Mouse (Mus musculus) stomach, embryonic 14.5 days (tissue): ENCODE data around the gene Irak3. TPM values are rescaled to one million over a fixed set of nuclear protein-coding genes. Genes with fewer than 3 reads are reported as not detected.
A peak's percentile ranks its signal among the peaks of the same experiment; 100 is the strongest.
"Not testable (repeated sequence)": the region's sequence is repeated elsewhere in the genome, so short reads cannot be mapped to it uniquely, and the experiment has no call there.

Experiments
- ATAC-seq: fragments of 200-750 bp; cut with Nextera tagmentation; 2 replicates; pipeline ENCODE4 v1.8.0; 2017; ENCODE audit warnings: low read depth, moderate TSS enrichment; ENCODE audit not compliant: insufficient number of reproducible peaks, insufficient read depth, low FRiP score
- H3K27ac ChIP-seq: fragments of 300-500 bp; sonication (generic); 2 replicates; pipeline ENCODE4 v1.5.1; 2014; ENCODE audit warnings: mild to moderate bottlenecking, low read length, moderate library complexity, mixed read lengths
- H3K27me3 ChIP-seq: fragments of 300-500 bp; sonication (generic); 2 replicates; pipeline ENCODE4 v1.6.1; 2014; ENCODE audit warnings: low read length, control low read depth, mixed read lengths; ENCODE audit not compliant: control insufficient read depth, insufficient read depth
- H3K36me3 ChIP-seq: fragments of 300-500 bp; sonication (generic); 2 replicates; pipeline ENCODE4 v1.6.1; 2014; ENCODE audit warnings: mild to moderate bottlenecking, control low read depth, low read length, moderate library complexity, mixed read lengths; ENCODE audit not compliant: control insufficient read depth, insufficient read depth
- H3K4me1 ChIP-seq: fragments of 300-500 bp; sonication (generic); 2 replicates; pipeline ENCODE4 v1.6.1; 2014; ENCODE audit warnings: low read length, control low read depth, mixed read lengths; ENCODE audit not compliant: control insufficient read depth, insufficient read depth
- H3K4me2 ChIP-seq: fragments of 300-500 bp; sonication (generic); replicated peaks from 2 replicates; pipeline ENCODE4 v1.6.1; 2014; ENCODE audit warnings: low read depth, low read length, control low read depth
- H3K4me3 ChIP-seq: fragments of 300-500 bp; sonication (generic); 2 replicates; pipeline ENCODE4 v1.5.1; 2014; ENCODE audit warnings: low read depth, low read length, control low read depth
- H3K9ac ChIP-seq: fragments of 300-500 bp; sonication (generic); replicated peaks from 2 replicates; pipeline ENCODE4 v1.6.1; 2014; ENCODE audit warnings: low read depth, mild to moderate bottlenecking, control low read depth, low read length, moderate library complexity, mixed read lengths
- H3K9me3 ChIP-seq: fragments of 300-500 bp; sonication (generic); 2 replicates; pipeline ENCODE4 v1.6.1; 2016; ENCODE audit warnings: low read depth, low read length, control low read depth; ENCODE audit not compliant: control insufficient read depth
- WGBS: fragments of 180-500 bp; shearing (Covaris S2); extraction: QIAGEN DNeasy Blood & Tissue Kit; methylation state at CpG from one replicate; pipeline ENCODE4 v1.1.7; 2014; 5-methylcytosine and 5-hydroxymethylcytosine counted together
- polyA plus RNA-seq: library from polyadenylated mRNA; unstranded; fragments of >200 nt; fragmentation: Nextera tagmentation; extraction: Ambion mirVana; gene quantifications from 2 replicates; pipeline ENCODE4 v1.2.1, GENCODE M21; 2014

Gene Irak3
- polyA plus RNA-seq, 1 experiment from 2014 or later: 0.75 TPM

- no peak overlapping the region for H3K9ac ChIP-seq
- peaks cover 10% of the 10 kb centered on the region for H3K36me3 ChIP-seq
- peak overlapping the region; percentile 23; the same call in 1 of the 2 replicates for H3K4me2 ChIP-seq
- no peak overlapping the region for H3K27ac ChIP-seq
- no peaks in the 10 kb centered on the region for H3K27me3 ChIP-seq
- WGBS: 27% methylated on average over 18 of the region's 18 CpGs
- ATAC-seq: peak; percentile 38; the same call in 1 of the 2 replicates
- H3K4me3 ChIP-seq: no peak overlapping the region
- no peaks in the 10 kb centered on the region for H3K9me3 ChIP-seq
- no peaks in the 10 kb centered on the region for H3K4me1 ChIP-seq
Observed at GRCm38 (mm10) chr10:120233655-120234367, 31.9 kb upstream of the Irak3 start.

- no peaks in the 10 kb centered on the region for H3K9me3 ChIP-seq
- 35% methylated on average over 5 of the region's 5 CpGs for WGBS
- H3K4me3 ChIP-seq: no peak overlapping the region
- no peak overlapping the region for H3K27ac ChIP-seq
- no peaks in the 10 kb centered on the region for H3K27me3 ChIP-seq
- no peak overlapping the region for H3K4me2 ChIP-seq
- H3K4me1 ChIP-seq: peaks cover 10% of the 10 kb centered on the region; the same call in 1 of the 2 replicates
- no peak for ATAC-seq
- H3K36me3 ChIP-seq: peaks cover 10% of the 10 kb centered on the region
- H3K9ac ChIP-seq: no peak overlapping the region
Observed at GRCm38 (mm10) chr10:120231718-120232117, 29.8 kb upstream of the Irak3 start.

GRCm38 (mm10) chr10:120226871-120227661 is 25.1 kb upstream of the Irak3 start, which contains the start of gene Llph:
Gene Llph (plus strand): TSS chr10:120227070.
- ATAC-seq: peak; percentile 89
- Histone ChIP-seq H3K9ac (peak within 1 kb of the TSS; percentile 90), H3K9me3 (no peaks in the 10 kb centered on the region), H3K27me3 (no peaks in the 10 kb centered on the region), H3K4me1 (peaks cover 10% of the 10 kb centered on the region; the same call in 1 of the 2 replicates), H3K4me2 (peak within 1 kb of the TSS; percentile 97), H3K36me3 (peaks cover 10% of the 10 kb centered on the region), H3K4me3 (peak within 1 kb of the TSS; percentile 98), H3K27ac (peak within 1 kb of the TSS; percentile 39; the same call in 1 of the 2 replicates)
- under 1% methylated on average over 57 of the region's 57 CpGs for WGBS

- 58% methylated on average over 7 of the region's 7 CpGs for WGBS
- ATAC-seq: no peak
- Histone ChIP-seq H3K4me3 (no peak overlapping the region), H3K4me2 (no peak overlapping the region), H3K27ac (no peak overlapping the region), H3K4me1 (no peaks in the 10 kb centered on the region), H3K9ac (no peak overlapping the region), H3K9me3 (no peaks in the 10 kb centered on the region), H3K36me3 (peaks cover 5% of the 10 kb centered on the region; the same call in 1 of the 2 replicates), H3K27me3 (no peaks in the 10 kb centered on the region)
Observed at GRCm38 (mm10) chr10:120220776-120221175, 18.8 kb upstream of the Irak3 start.

GRCm38 (mm10) chr10:120219578-120220359 is 17.8 kb upstream of the Irak3 start:
- Histone ChIP-seq H3K9me3 (no peaks in the 10 kb centered on the region), H3K4me3 (no peak overlapping the region), H3K4me1 (no peaks in the 10 kb centered on the region), H3K4me2 (no peak overlapping the region), H3K27me3 (no peaks in the 10 kb centered on the region), H3K9ac (no peak overlapping the region), H3K27ac (no peak overlapping the region), H3K36me3 (peaks cover 5% of the 10 kb centered on the region; the same call in 1 of the 2 replicates)
- 77% methylated on average over 14 of the region's 14 CpGs for WGBS
- no peak for ATAC-seq

- Histone ChIP-seq H3K4me1 (no peaks in the 10 kb centered on the region), H3K4me2 (no peak overlapping the region), H3K27me3 (no peaks in the 10 kb centered on the region), H3K9me3 (no peaks in the 10 kb centered on the region), H3K36me3 (peaks cover 5% of the 10 kb centered on the region; the same call in 1 of the 2 replicates), H3K4me3 (no peak overlapping the region), H3K27ac (no peak overlapping the region), H3K9ac (no peak overlapping the region)
- 91% methylated on average over 10 of the region's 10 CpGs for WGBS
- ATAC-seq: no peak
Observed at GRCm38 (mm10) chr10:120218996-120219395, 17.1 kb upstream of the Irak3 start.

- H3K4me2 ChIP-seq, H3K9ac ChIP-seq, H3K27me3 ChIP-seq, H3K36me3 ChIP-seq, H3K27ac ChIP-seq, H3K9me3 ChIP-seq, H3K4me3 ChIP-seq, ATAC-seq, H3K4me1 ChIP-seq: not testable (repeated sequence)
- 81% methylated on average over 1 of the region's 1 CpGs for WGBS
Observed at GRCm38 (mm10) chr10:120217099-120217498, 15.2 kb upstream of the Irak3 start.

GRCm38 (mm10) chr10:120210096-120210495 is 8.2 kb upstream of the Irak3 start:
- Histone ChIP-seq H3K9ac (no peak overlapping the region), H3K27me3 (no peaks in the 10 kb centered on the region), H3K27ac (no peak overlapping the region), H3K36me3 (no peaks in the 10 kb centered on the region), H3K4me1 (peaks cover 2% of the 10 kb centered on the region; the same call in 1 of the 2 replicates), H3K4me2 (peak overlapping the region; percentile 75), H3K4me3 (peak overlapping the region; percentile 97; the same call in 1 of the 2 replicates), H3K9me3 (peaks cover 5% of the 10 kb centered on the region; the same call in 1 of the 2 replicates)
- no peak for ATAC-seq
- 78% methylated on average over 3 of the region's 3 CpGs for WGBS
